Mouse (Mus musculus): ENCODE measurements around the gene Bves.

DNA sequence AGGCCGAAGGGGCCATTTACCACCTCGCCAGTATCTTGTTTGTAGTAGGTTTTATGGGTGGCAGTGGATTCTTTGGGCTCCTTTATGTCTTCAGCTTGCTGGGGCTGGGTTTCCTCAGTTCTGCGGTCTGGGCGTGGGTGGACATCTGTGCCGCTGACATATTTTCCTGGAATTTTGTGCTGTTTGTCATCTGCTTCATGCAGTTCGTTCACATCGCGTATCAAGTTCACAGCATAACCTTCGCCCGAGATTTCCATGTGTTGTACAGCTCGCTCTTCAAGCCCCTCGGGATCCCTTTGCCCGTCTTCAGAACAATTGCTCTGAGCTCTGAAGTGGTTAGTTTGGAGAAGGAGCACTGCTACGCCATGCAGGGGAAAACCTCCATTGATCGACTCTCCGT, 20.7 kb upstream of the Bves start:
- TF ChIP-seq GATA1 (IDR thresholded peaks at IDR 0.05; ENCODE audit: borderline replicate concordance, low read length) (no peak), FLI1 (IDR thresholded peaks at IDR 0.05; ENCODE audit: low read length) (no peak)
